Mouse (Mus musculus) kidney, adult 2 months (tissue): Measurements from ENCODE around the gene 1700001C19Rik.

ENCODE experiments used
- CTCF ChIP-seq: fragments of 200-500 bp; conservative IDR thresholded peaks from 2 replicates; pipeline ENCODE4 v1.5.1; 2011; ENCODE audit warnings: low read depth, mild to moderate bottlenecking, control low read depth, low read length, moderate library complexity, mixed read lengths; ENCODE audit not compliant: insufficient read depth, insufficient read length
- POLR2A ChIP-seq: fragments of 200-500 bp; IDR thresholded peaks from one replicate; pipeline ENCODE4 v1.6.1; 2011; ENCODE audit warnings: low read depth, low read length, control low read depth

- TF ChIP-seq CTCF (no peak), POLR2A (no peak)
Measured at GRCm38 (mm10) chr17:47368401-47369086, 68.6 kb downstream of the 1700001C19Rik start, which contains the start of gene Mrps10.
